Mouse (Mus musculus): ENCODE measurements around the gene Dmxl2. TPM values are rescaled to one million over a fixed set of nuclear protein-coding genes. Genes with fewer than 3 reads are reported as not detected.

Dmxl2 gene
- polyA plus RNA-seq, 1 experiment from 2014 or later, result 5.2 TPM

- no peaks in the 10 kb centered on the region for H3K27me3 ChIP-seq
- no peaks in the 10 kb centered on the region for H3K36me3 ChIP-seq
- H3K27ac ChIP-seq, result no peak overlapping the region
- H3K9me3 ChIP-seq, result no peaks in the 10 kb centered on the region
- H3K9ac ChIP-seq, result no peak overlapping the region
- H3K4me3 ChIP-seq, result no peak overlapping the region
- 84% methylated on average over 2 of the region's 2 CpGs for WGBS
- H3K4me1 ChIP-seq, result peaks cover 7% of the 10 kb centered on the region
- no peak for ATAC-seq (ENCODE audit: low FRiP score, low read depth)
- H3K4me2 ChIP-seq (replicated peaks), result no peak overlapping the region
Measured at GRCm38 (mm10) chr9:54532926-54533325, 31.5 kb upstream of the Dmxl2 start.

GRCm38 (mm10) chr9:54531421-54531820 is 30.0 kb upstream of the Dmxl2 start:
- Histone ChIP-seq H3K9me3 (no peaks in the 10 kb centered on the region), H3K9ac (no peak overlapping the region), H3K27ac (no peak overlapping the region), H3K4me1 (peaks cover 7% of the 10 kb centered on the region), H3K4me3 (no peak overlapping the region), H3K4me2 (replicated peaks) (no peak overlapping the region), H3K27me3 (no peaks in the 10 kb centered on the region), H3K36me3 (no peaks in the 10 kb centered on the region)
- no peak for ATAC-seq (ENCODE audit: low FRiP score, low read depth)

- no peak overlapping the region for H3K27ac ChIP-seq
- no peak for ATAC-seq (ENCODE audit: low FRiP score, low read depth)
- H3K9me3 ChIP-seq, result no peaks in the 10 kb centered on the region
- no peak overlapping the region for H3K4me3 ChIP-seq
- peaks cover 7% of the 10 kb centered on the region for H3K4me1 ChIP-seq
- no peaks in the 10 kb centered on the region for H3K36me3 ChIP-seq
- 81% methylated on average over 6 of the region's 6 CpGs for WGBS
- no peak overlapping the region for H3K4me2 ChIP-seq (replicated peaks)
- H3K27me3 ChIP-seq, result no peaks in the 10 kb centered on the region
- H3K9ac ChIP-seq, result no peak overlapping the region
Measured at GRCm38 (mm10) chr9:54530836-54531235, 29.4 kb upstream of the Dmxl2 start.

GRCm38 (mm10) chr9:54529950-54530349 is 28.5 kb upstream of the Dmxl2 start:
- Histone ChIP-seq H3K9me3 (no peaks in the 10 kb centered on the region), H3K4me1 (peaks cover 7% of the 10 kb centered on the region), H3K9ac (no peak overlapping the region), H3K4me3 (no peak overlapping the region), H3K27ac (no peak overlapping the region), H3K27me3 (no peaks in the 10 kb centered on the region), H3K4me2 (replicated peaks) (no peak overlapping the region), H3K36me3 (no peaks in the 10 kb centered on the region)
- WGBS, result 84% methylated on average over 2 of the region's 2 CpGs
- no peak for ATAC-seq (ENCODE audit: low FRiP score, low read depth)

- no peaks in the 10 kb centered on the region for H3K9me3 ChIP-seq
- no peaks in the 10 kb centered on the region for H3K36me3 ChIP-seq
- H3K4me3 ChIP-seq, result no peak overlapping the region
- H3K4me1 ChIP-seq, result no peaks in the 10 kb centered on the region
- ATAC-seq (ENCODE audit: low FRiP score, low read depth), result no peak
- WGBS, result 73% methylated on average over 7 of the region's 7 CpGs
- no peaks in the 10 kb centered on the region for H3K27me3 ChIP-seq
- H3K9ac ChIP-seq, result no peak overlapping the region
- H3K4me2 ChIP-seq (replicated peaks), result no peak overlapping the region
- no peak overlapping the region for H3K27ac ChIP-seq
Measured at GRCm38 (mm10) chr9:54527694-54528093, 26.3 kb upstream of the Dmxl2 start.

- WGBS, result 82% methylated on average over 4 of the region's 4 CpGs
- no peak for ATAC-seq (ENCODE audit: low FRiP score, low read depth)
- H3K9ac ChIP-seq, result no peak overlapping the region
- H3K9me3 ChIP-seq, result no peaks in the 10 kb centered on the region
- no peak overlapping the region for H3K27ac ChIP-seq
- H3K4me2 ChIP-seq (replicated peaks), result no peak overlapping the region
- no peaks in the 10 kb centered on the region for H3K36me3 ChIP-seq
- no peaks in the 10 kb centered on the region for H3K4me1 ChIP-seq
- no peaks in the 10 kb centered on the region for H3K27me3 ChIP-seq
- no peak overlapping the region for H3K4me3 ChIP-seq
Measured at GRCm38 (mm10) chr9:54520286-54520685, 18.9 kb upstream of the Dmxl2 start.

- WGBS, result 66% methylated on average over 7 of the region's 7 CpGs
- no peak for ATAC-seq (ENCODE audit: low FRiP score, low read depth)
- H3K27ac ChIP-seq, result no peak overlapping the region
- no peak overlapping the region for H3K4me3 ChIP-seq
- H3K27me3 ChIP-seq, result no peaks in the 10 kb centered on the region
- H3K4me1 ChIP-seq, result no peaks in the 10 kb centered on the region
- H3K9me3 ChIP-seq, result no peaks in the 10 kb centered on the region
- H3K4me2 ChIP-seq (replicated peaks), result no peak overlapping the region
- H3K36me3 ChIP-seq, result no peaks in the 10 kb centered on the region
- H3K9ac ChIP-seq, result no peak overlapping the region
Measured at GRCm38 (mm10) chr9:54518921-54519320, 17.5 kb upstream of the Dmxl2 start.

- Histone ChIP-seq H3K9ac (no peak overlapping the region), H3K4me3 (no peak overlapping the region), H3K9me3 (no peaks in the 10 kb centered on the region), H3K4me1 (no peaks in the 10 kb centered on the region), H3K4me2 (replicated peaks) (no peak overlapping the region), H3K27ac (no peak overlapping the region), H3K36me3 (no peaks in the 10 kb centered on the region), H3K27me3 (no peaks in the 10 kb centered on the region)
- WGBS, result 68% methylated on average over 2 of the region's 2 CpGs
- ATAC-seq (ENCODE audit: low FRiP score, low read depth), result no peak
Measured at GRCm38 (mm10) chr9:54515991-54516390, 14.6 kb upstream of the Dmxl2 start.

- Histone ChIP-seq H3K9ac (no peak overlapping the region), H3K9me3 (no peaks in the 10 kb centered on the region), H3K4me3 (no peak overlapping the region), H3K27ac (no peak overlapping the region), H3K4me1 (no peaks in the 10 kb centered on the region), H3K4me2 (replicated peaks) (peak overlapping the region; percentile 88; the same call in 1 of the 2 replicates), H3K36me3 (no peaks in the 10 kb centered on the region), H3K27me3 (peaks cover 24% of the 10 kb centered on the region)
- ATAC-seq (ENCODE audit: low FRiP score, low read depth), result no peak
- 14% methylated on average over 12 of the region's 12 CpGs for WGBS
Measured at GRCm38 (mm10) chr9:54502873-54503272, 1.4 kb upstream of the Dmxl2 start.

GRCm38 (mm10) chr9:54502111-54502495 is 677 bp upstream of the Dmxl2 start:
- H3K4me1 ChIP-seq, result no peaks in the 10 kb centered on the region
- peak overlapping the region; percentile 72 for H3K4me3 ChIP-seq
- WGBS, result 2% methylated on average over 13 of the region's 13 CpGs
- H3K9ac ChIP-seq, result peak overlapping the region; percentile 81; the same call in 1 of the 2 replicates
- ATAC-seq (ENCODE audit: low FRiP score, low read depth), result no peak
- peaks cover 24% of the 10 kb centered on the region for H3K27me3 ChIP-seq
- no peaks in the 10 kb centered on the region for H3K9me3 ChIP-seq
- H3K4me2 ChIP-seq (replicated peaks), result peak overlapping the region; percentile 88
- H3K27ac ChIP-seq, result no peak overlapping the region
- no peaks in the 10 kb centered on the region for H3K36me3 ChIP-seq

- peaks cover 24% of the 10 kb centered on the region for H3K27me3 ChIP-seq
- no peaks in the 10 kb centered on the region for H3K36me3 ChIP-seq
- H3K27ac ChIP-seq, result no peak overlapping the region
- H3K4me1 ChIP-seq, result no peaks in the 10 kb centered on the region
- peak; percentile 57; the same call in 1 of the 2 replicates for ATAC-seq (ENCODE audit: low FRiP score, low read depth)
- H3K4me2 ChIP-seq (replicated peaks), result peak overlapping the region; percentile 88
- H3K4me3 ChIP-seq, result peak overlapping the region; percentile 72
- peak overlapping the region; percentile 81 for H3K9ac ChIP-seq
- no peaks in the 10 kb centered on the region for H3K9me3 ChIP-seq
- WGBS, result under 1% methylated on average over 40 of the region's 43 CpGs
Measured at GRCm38 (mm10) chr9:54500832-54501452, 484 bp downstream of the Dmxl2 start.

GRCm38 (mm10) chr9:54499791-54500190 is 1.6 kb downstream of the Dmxl2 start:
- H3K4me3 ChIP-seq, result no peak overlapping the region
- H3K4me1 ChIP-seq, result no peaks in the 10 kb centered on the region
- WGBS, result 75% methylated on average over 3 of the region's 3 CpGs
- no peak overlapping the region for H3K4me2 ChIP-seq (replicated peaks)
- H3K9me3 ChIP-seq, result no peaks in the 10 kb centered on the region
- H3K27ac ChIP-seq, result no peak overlapping the region
- no peaks in the 10 kb centered on the region for H3K36me3 ChIP-seq
- H3K9ac ChIP-seq, result no peak overlapping the region
- peaks cover 21% of the 10 kb centered on the region for H3K27me3 ChIP-seq
- no peak for ATAC-seq (ENCODE audit: low FRiP score, low read depth)

GRCm38 (mm10) chr9:54499291-54499690 is 2.1 kb downstream of the Dmxl2 start:
- Histone ChIP-seq H3K27me3 (peaks cover 19% of the 10 kb centered on the region), H3K4me1 (no peaks in the 10 kb centered on the region), H3K9ac (no peak overlapping the region), H3K4me2 (replicated peaks) (no peak overlapping the region), H3K27ac (no peak overlapping the region), H3K36me3 (no peaks in the 10 kb centered on the region), H3K4me3 (no peak overlapping the region), H3K9me3 (no peaks in the 10 kb centered on the region)
- WGBS, result 85% methylated on average over 6 of the region's 6 CpGs
- no peak for ATAC-seq (ENCODE audit: low FRiP score, low read depth)

Data from limb, embryonic 13.5 days (tissue).